Mouse (Mus musculus): ENCODE results near the gene Cldn22.
A peak's percentile ranks its signal among the peaks of the same experiment; 100 is the strongest.

The Cldn22 gene

GRCm38 (mm10) chr8:47832616-47833015, 8.3 kb downstream of the Cldn22 start:
- DNase-seq (ENCODE audit: low read depth, low spot score): no peak

DNA sequence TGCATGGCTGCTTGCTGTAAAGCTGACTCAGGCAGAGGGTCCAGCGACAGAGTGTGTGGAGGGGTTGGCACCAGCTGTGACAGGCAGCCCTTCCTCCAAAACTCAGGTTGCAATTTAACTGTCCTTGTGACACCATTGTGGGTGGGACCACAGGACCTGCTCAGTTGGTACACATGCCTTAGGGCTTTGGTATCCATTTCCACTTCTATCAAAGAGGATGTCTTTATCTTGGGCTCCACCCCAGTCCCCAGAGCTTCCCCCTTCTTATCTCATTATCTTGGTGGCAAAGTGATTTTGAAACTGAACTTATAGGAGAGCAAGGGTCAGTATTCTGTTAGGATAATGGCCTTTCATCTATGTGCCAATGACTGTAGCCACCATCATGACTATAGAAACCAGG, 9.7 kb downstream of the Cldn22 start:
- DNase-seq (ENCODE audit: low read depth, low spot score): no peak

DNA sequence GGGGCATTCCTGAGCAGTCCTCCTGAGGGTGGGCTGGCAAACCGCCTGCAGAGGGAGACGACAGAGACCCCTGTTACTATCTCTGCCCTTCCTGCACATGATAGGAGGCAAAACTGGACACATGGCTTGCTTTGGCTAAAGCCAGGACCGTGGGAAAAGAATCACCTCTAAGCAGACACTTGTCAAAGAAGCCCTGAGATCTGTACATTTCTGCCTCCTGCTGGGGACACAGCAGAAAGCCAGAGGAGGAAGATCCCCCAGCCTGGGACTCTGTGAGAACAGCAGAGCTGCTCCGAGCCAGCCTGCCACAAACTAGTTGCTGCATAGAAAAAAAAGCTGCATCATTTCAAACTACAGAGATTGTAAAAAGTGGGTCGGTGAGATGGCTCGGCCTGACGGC, 18.8 kb downstream of the Cldn22 start:
- DNase-seq (ENCODE audit: low read depth, low spot score): no peak

DNA sequence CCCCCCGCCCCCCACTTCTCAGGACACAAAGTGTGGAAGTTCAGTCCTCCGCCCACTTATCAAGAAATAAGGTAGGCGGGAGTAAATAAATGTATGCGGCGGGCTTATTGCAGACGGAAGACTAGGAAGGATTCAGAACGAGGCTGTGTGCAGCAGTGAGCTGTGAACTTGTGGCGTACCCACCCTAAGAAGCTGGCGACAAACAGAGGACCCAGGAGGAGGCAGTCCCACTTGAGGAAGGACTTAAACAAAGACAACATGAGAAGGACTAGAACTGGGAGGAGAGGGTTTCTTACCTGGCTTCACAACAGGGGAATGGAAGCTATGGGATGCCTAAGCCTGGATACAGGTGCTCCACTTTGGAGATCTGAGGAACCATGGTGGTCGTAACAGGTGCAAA, 19.4 kb downstream of the Cldn22 start:
- no peak for DNase-seq (ENCODE audit: low read depth, low spot score)

DNA sequence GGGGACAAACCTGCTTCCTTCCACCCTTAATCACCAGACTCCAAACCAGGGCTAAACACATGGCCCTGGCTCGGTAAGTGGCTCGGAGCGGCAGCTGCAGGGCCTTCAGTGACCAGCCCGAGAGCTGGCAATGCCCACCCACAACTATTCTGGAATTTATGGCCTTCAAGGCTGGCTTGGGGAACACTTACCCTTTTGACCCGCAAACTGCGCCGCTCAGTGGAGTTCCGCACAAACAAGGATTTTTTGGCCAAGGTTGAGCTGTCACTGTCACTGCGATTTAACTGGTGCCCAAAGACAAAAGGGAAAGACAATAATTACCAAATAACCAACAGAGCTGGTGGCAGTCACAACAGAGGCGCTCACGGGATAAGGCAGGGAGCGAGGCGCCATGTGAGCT, 21.7 kb downstream of the Cldn22 start:
- no peak for DNase-seq (ENCODE audit: low read depth, low spot score)

DNA sequence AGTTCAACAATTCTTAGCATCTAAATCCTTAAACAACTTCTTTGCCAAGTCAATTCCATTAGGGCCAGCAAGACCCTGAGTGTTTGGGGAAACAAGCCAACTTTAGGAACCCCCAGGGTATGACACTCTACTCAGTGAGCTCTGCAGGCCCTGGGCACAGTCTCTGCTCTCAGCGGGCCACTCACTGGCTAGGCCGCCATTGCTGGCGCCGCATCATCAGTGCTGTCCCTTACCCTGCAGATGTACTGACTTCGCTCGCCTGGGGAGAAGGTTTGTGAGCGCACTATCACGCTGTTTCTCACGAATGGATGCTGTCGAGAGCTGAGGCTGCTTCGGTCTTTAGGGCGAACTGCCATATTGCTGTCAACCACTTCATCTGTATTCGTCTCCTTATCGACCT, 22.9 kb downstream of the Cldn22 start:
- no peak for DNase-seq (ENCODE audit: low read depth, low spot score)

- no peak for DNase-seq (ENCODE audit: low read depth, low spot score)
These were observed 23.6 kb downstream of the Cldn22 start for GRCm38 (mm10) chr8:47847931-47848330.

- no peak for DNase-seq (ENCODE audit: low read depth, low spot score)
These were observed 25.6 kb downstream of the Cldn22 start for GRCm38 (mm10) chr8:47849842-47850241.

DNA sequence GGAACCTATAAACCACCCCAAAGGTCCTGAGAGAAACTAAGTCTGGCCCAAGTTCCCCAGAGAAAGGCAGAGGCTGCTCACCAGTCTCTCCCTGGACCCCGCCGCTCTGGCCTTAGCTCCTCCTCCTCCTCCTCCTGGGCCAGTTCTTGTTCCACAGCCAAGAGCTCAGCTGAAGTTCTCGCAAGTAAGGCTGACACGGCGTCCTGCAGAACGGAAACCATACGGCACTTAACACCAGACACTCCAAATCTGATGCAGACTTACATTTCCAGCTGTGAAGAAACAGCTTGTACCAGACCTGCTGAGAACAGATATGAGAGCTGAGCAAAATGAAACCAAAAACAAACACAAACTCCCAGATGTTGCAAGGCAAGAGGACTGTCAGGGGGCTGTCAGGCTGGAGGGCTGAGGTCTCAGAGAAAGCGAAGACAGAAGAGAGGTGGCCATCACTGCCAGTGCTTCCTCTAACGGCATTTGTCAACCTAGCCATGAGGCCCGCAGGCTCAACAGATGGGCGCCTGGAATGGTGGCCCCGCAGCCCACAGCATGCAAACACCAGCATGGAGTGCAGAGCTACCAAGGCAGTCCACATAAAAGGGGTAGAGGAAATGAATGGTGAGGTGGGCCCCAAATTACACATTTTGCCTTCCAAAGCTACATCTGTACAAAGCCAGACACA, 27.7 kb downstream of the Cldn22 start:
- DNase-seq (ENCODE audit: low read depth, low spot score): no peak

GRCm38 (mm10) chr8:47852737-47853136, 28.5 kb downstream of the Cldn22 start:
- no peak for DNase-seq (ENCODE audit: low read depth, low spot score)

DNA sequence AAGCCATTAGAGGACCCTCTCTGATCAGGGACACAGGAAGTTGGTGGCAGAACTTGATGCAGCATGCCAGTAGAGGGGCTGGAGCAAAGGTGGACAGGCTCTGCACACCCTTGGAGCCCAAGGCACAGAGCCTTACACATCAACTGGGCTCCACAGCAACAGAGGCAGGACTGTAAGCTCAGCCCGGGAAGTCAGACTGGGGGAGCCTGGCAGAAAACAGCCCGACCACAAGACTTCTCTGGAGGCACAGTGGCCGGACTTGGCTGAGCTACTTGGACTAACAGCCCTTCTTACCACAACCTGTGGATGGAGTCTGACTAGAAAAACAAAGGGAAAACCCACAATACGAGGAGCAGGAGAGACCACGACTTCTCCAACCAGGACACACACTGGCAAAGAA, 29.1 kb downstream of the Cldn22 start:
- DNase-seq (ENCODE audit: low read depth, low spot score): no peak

GRCm38 (mm10) chr8:47859259-47859658, 35.0 kb downstream of the Cldn22 start:
- no peak for DNase-seq (ENCODE audit: low read depth, low spot score)

- DNase-seq (ENCODE audit: low read depth, low spot score): no peak
These were observed 42.3 kb downstream of the Cldn22 start for GRCm38 (mm10) chr8:47866568-47866967.

DNA sequence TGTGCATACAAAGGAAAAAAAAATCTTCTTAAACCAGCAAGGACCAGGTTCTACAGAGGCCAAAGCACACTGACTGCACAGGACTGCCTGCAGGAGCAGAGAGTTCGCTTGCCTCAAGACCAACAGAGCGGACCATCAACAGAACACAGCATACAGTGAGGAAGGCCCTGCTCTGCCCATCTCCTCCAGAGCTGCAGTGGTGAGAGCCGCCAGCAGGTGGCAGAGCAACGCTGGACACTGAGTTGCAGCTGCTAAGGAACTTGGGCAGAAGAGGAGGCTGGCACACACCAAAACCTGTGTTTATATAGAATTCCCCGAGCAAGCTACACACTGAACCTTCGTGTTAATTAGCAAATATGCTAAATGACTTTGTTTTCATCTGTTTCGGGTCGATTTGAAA, 42.8 kb downstream of the Cldn22 start:
- peak; percentile 64 for DNase-seq (ENCODE audit: low read depth, low spot score)

DNA sequence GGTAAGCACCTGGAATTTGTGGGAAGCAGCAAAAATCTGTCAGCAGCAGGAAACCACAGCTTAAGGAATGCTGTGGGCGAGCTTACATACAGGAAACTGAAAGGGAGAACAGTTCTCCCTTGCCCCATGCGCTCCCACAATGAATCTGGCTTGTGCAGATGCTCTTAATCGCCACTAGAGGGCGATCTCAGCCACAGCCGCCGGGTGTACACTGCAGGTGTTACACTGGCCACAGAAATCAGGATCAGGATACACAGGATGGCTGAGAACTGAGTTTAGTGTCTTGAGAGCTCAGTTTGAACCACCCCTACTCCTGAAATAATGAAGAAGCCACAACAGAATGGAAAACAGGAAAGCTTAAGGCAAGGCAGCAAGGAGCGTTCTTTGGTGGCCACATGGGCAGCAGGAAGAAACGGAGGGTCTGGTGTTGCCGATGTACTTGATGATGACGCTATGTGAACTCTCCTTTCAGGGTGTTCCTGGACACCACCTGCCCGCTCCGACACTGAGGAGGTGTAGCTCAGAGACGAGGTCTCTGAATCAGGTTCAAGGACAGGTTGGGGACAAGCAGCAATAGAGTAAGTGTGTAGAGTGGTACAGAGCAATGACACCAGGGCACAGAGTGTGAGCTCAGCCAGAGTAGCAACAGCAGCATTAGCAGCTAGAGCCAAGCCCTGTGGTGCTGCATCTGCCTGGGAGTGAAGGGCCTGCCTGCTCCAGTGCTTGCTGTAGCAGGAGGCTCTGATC, 48.3 kb downstream of the Cldn22 start:
- peak; percentile 42 for DNase-seq (ENCODE audit: low read depth, low spot score)

GRCm38 (mm10) chr8:47874497-47875178, 50.4 kb downstream of the Cldn22 start:
- no peak for DNase-seq (ENCODE audit: low read depth, low spot score)

All from embryo, embryonic 11.5 days (tissue).